Mouse (Mus musculus) limb, embryonic 14.5 days (tissue): ENCODE data around the gene Gm6034. TPM values are rescaled to one million over a fixed set of nuclear protein-coding genes. Genes with fewer than 3 reads are reported as not detected.

Experiments
- ATAC-seq: fragments of 200-750 bp; cut with Nextera tagmentation; 2 replicates; pipeline ENCODE4 v1.8.0; 2017; ENCODE audit warnings: low read depth, moderate number of reproducible peaks, moderate TSS enrichment; ENCODE audit not compliant: low FRiP score
- DNase-seq: peaks from one replicate; pipeline ENCODE4 v3.0.0-alpha.2; 2015; ENCODE audit warnings: low spot score
- H3K27ac ChIP-seq: fragments of 300-500 bp; sonication (generic); replicated peaks from 2 replicates; pipeline ENCODE4 v1.5.1; 2014; ENCODE audit warnings: low read depth, mild to moderate bottlenecking, low read length, moderate library complexity, mixed read lengths
- H3K27me3 ChIP-seq: fragments of 300-500 bp; sonication (generic); 2 replicates; pipeline ENCODE4 v1.6.1; 2014; ENCODE audit warnings: low read length, mixed read lengths; ENCODE audit not compliant: control insufficient read depth, insufficient read depth
- H3K36me3 ChIP-seq: fragments of 300-500 bp; sonication (generic); 2 replicates; pipeline ENCODE4 v1.6.1; 2014; ENCODE audit warnings: mild to moderate bottlenecking, low read length, moderate library complexity, mixed read lengths; ENCODE audit not compliant: control insufficient read depth, insufficient read depth
- H3K4me1 ChIP-seq: fragments of 300-500 bp; sonication (generic); 2 replicates; pipeline ENCODE4 v1.6.1; 2014; ENCODE audit warnings: antibody characterized with exemption, low read length, mixed read lengths; ENCODE audit not compliant: control insufficient read depth, insufficient read depth
- H3K4me2 ChIP-seq: fragments of 300-500 bp; sonication (generic); replicated peaks from 2 replicates; pipeline ENCODE4 v1.6.1; 2014; ENCODE audit warnings: low read depth, mild to moderate bottlenecking, low read length, moderate library complexity; ENCODE audit not compliant: severe bottlenecking
- H3K4me3 ChIP-seq: fragments of 300-500 bp; sonication (generic); replicated peaks from 2 replicates; pipeline ENCODE4 v1.5.1; 2014; ENCODE audit warnings: low read length
- H3K9ac ChIP-seq: fragments of 300-500 bp; sonication (generic); 2 replicates; pipeline ENCODE4 v1.6.1; 2014; ENCODE audit warnings: mild to moderate bottlenecking, low read depth, low read length, moderate library complexity; ENCODE audit not compliant: severe bottlenecking
- H3K9me3 ChIP-seq: fragments of 300-500 bp; sonication (generic); 2 replicates; pipeline ENCODE4 v1.6.1; 2016; ENCODE audit warnings: low read length; ENCODE audit not compliant: control insufficient read depth
- POLR2A ChIP-seq: fragments of 200-500 bp; IDR thresholded peaks from 2 replicates; pipeline ENCODE4 v1.8.0; 2012; ENCODE audit warnings: inconsistent platforms, mild to moderate bottlenecking, moderate library complexity, borderline replicate concordance; ENCODE audit not compliant: insufficient read depth, insufficient read length; ENCODE audit errors: extremely low read depth
- WGBS: fragments of 180-500 bp; shearing (Covaris S2); extraction: QIAGEN DNeasy Blood & Tissue Kit; methylation state at CpG from one replicate; pipeline ENCODE4 v1.1.7; 2014; 5-methylcytosine and 5-hydroxymethylcytosine counted together
- polyA plus RNA-seq, 2 experiments: library from polyadenylated mRNA; depleted of rRNA in 1 of 2; stranded (reverse) in 1 of 2; unstranded in 1 of 2; fragments of >200 nt; fragmentation: Nextera tagmentation in 1 of 2; extraction: Ambion mirVana in 1 of 2; gene quantifications; 2 replicates each; pipeline versions ENCODE4 v1.2.1 to v1.2.3; 2012 to 2014

Gene Gm6034
- polyA plus RNA-seq, 2 experiments, result not detected

DNA sequence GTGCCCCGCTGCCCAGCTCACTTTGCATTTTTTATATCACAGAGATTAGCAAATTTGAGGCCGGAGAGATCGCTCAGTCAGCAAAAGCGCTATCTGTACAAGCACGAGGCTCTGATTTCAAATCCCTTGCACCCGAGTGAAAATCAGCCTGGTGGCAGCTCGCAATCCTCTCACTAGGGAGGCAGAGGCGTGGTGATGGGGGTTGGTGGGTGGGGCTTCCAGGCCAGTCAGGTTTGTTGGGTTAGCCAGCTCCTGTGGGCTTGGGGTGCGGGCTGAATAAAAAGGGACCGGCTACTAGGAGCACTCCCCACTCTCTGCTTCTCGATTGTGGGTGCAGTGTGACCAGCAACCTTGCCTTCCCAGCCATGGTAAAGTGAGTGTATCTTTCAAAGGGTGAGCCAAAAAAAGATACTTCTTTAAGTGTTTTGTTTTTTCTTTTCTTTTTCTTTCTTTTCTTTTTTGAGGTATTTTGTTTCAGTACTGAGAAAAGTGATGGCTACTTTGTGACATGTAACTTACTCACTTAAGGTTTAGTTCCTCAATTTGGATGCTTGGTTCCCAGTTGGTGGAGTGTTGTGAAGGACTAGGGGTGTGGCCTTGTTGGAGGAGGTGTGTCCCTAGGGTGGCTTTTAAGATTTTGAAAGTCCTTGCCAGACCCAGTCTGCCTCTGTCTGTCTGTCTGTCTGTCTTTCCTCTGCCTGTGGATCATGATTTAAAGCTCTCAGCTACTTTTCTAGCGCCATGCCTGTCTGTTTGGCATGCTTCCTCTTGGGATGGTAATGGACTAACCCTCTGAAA is 44.8 kb upstream of the Gm6034 start:
- no peak for DNase-seq
- Histone ChIP-seq H3K4me3 (no peak overlapping the region), H3K9me3 (no peaks in the 10 kb centered on the region), H3K27me3 (no peaks in the 10 kb centered on the region), H3K4me2 (no peak overlapping the region), H3K36me3 (no peaks in the 10 kb centered on the region), H3K9ac (no peak overlapping the region), H3K4me1 (peaks cover 2% of the 10 kb centered on the region; the same call in 1 of the 2 replicates), H3K27ac (no peak overlapping the region)
- WGBS, result 57% methylated on average over 12 of the region's 12 CpGs
- no peak for TF ChIP-seq POLR2A
- ATAC-seq, result no peak

DNA sequence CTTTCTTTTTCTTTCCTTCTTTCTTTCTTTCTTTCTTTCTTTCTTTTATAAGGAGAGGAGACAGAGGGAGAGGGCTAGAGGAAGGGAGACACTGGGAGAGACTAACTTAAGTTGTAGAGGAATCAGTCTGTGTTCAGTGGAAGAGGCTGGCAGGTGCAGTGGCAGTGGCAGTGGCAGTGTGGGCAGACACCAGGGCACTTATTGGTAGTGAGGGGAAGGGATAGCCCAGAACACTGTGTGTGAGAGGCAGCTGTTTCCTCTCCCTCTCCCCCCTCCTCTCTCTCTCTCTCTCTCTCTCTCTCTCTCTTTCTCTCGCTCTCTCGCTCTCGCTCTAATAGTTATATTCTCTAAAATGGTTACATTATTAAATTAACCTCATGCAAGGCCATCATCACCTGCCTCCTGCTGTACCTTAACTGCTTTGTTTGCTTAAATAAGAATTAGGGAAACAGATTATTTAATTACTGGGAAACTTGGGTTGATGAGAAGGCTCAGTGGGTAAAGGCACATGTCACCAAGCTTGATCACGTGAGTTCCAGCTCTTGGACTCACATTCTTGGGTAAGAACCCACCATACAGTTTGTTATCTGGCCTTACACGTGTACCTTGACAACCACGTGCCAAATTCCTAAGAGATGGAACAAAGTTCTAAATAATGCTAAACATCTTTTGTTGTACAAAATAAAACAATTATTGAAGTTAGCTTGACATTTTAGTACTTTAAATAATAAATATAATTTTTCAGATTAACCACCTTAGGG is 44.0 kb upstream of the Gm6034 start:
- Histone ChIP-seq H3K36me3 (no peaks in the 10 kb centered on the region), H3K27ac (no peak overlapping the region), H3K9ac (no peak overlapping the region), H3K9me3 (no peaks in the 10 kb centered on the region), H3K27me3 (no peaks in the 10 kb centered on the region), H3K4me3 (no peak overlapping the region), H3K4me2 (no peak overlapping the region), H3K4me1 (peaks cover 2% of the 10 kb centered on the region; the same call in 1 of the 2 replicates)
- TF ChIP-seq POLR2A, result no peak
- ATAC-seq, result no peak
- DNase-seq, result no peak
- 88% methylated on average over 6 of the region's 6 CpGs for WGBS

GRCm38 (mm10) chr17:35999356-35999755 is 43.4 kb upstream of the Gm6034 start:
- Histone ChIP-seq H3K4me3 (no peak overlapping the region), H3K4me2 (no peak overlapping the region), H3K27ac (no peak overlapping the region), H3K9ac (no peak overlapping the region), H3K9me3 (no peaks in the 10 kb centered on the region), H3K36me3 (no peaks in the 10 kb centered on the region), H3K4me1 (peaks cover 2% of the 10 kb centered on the region; the same call in 1 of the 2 replicates), H3K27me3 (no peaks in the 10 kb centered on the region)
- 82% methylated on average over 7 of the region's 7 CpGs for WGBS
- ATAC-seq (no peak), DNase-seq (no peak)
- no peak for TF ChIP-seq POLR2A

- no peak overlapping the region for H3K4me3 ChIP-seq
- H3K27ac ChIP-seq, result no peak overlapping the region
- no peak for ATAC-seq
- no peaks in the 10 kb centered on the region for H3K36me3 ChIP-seq
- no peak overlapping the region for H3K9ac ChIP-seq
- H3K27me3 ChIP-seq, result no peaks in the 10 kb centered on the region
- H3K4me2 ChIP-seq, result no peak overlapping the region
- peaks cover 2% of the 10 kb centered on the region; the same call in 1 of the 2 replicates for H3K4me1 ChIP-seq
- no peak for TF ChIP-seq POLR2A
- 82% methylated on average over 4 of the region's 4 CpGs for WGBS
- H3K9me3 ChIP-seq, result no peaks in the 10 kb centered on the region
- no peak for DNase-seq
Measured at GRCm38 (mm10) chr17:36000349-36000748, 42.4 kb upstream of the Gm6034 start.

DNA sequence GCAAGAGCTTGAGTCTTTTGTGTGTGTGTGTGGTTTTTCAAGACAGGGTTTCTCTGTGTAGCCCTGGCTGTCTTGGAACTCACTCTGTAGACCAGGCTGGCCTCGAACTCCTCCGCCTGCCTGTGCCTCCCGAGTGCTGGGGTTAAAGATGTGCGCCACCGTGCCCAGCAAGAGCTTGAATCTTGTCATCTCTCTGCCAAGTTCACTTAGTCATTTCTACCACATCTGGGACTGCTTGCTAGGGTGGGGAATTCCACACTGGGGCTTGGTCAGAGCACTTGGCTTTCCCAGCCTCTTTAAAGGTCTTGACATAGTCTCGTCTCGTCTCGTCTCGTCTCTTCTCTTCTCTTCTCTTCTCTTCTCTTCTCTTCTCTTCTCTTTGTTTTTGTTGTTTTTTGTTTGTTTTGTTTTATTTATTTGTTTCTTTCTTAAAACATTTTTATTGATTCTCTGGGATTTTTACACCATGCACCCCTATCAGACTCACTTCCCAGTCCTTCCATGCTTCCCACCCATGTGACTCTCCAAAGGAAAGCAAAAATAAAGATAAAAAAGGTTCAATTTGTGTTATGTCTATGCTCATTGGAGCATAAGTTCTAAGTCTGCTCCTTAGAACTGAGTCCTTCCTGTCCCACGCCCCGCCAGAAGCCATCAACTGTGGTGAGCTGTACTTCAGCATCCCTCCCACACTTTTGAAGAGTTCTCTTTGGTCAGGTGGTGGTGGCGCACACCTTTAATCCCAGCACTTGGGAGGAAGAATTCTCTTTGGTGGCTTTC is 41.5 kb upstream of the Gm6034 start:
- WGBS, result 84% methylated on average over 12 of the region's 12 CpGs

More for the DNA sequence above, 41.5 kb upstream of the Gm6034 start:
- Histone ChIP-seq H3K4me3 (no peak overlapping the region), H3K9ac (no peak overlapping the region), H3K9me3 (no peaks in the 10 kb centered on the region), H3K36me3 (peaks cover 5% of the 10 kb centered on the region; the same call in 1 of the 2 replicates), H3K4me1 (no peaks in the 10 kb centered on the region), H3K4me2 (no peak overlapping the region), H3K27me3 (no peaks in the 10 kb centered on the region), H3K27ac (no peak overlapping the region)
- no peak for TF ChIP-seq POLR2A
- no peak for DNase-seq
- ATAC-seq, result no peak
